Mouse (Mus musculus) CH12F3 (cell line): ENCODE data around the gene Gm4305.
"Not testable (repeated sequence)": the region's sequence is repeated elsewhere in the genome, so short reads cannot be mapped to it uniquely, and the experiment has no call there.

Experiments used
- in situ Hi-C: fragments of 300-500 bp; cut with MboI; formaldehyde crosslinking; loops from 2 replicates; pipeline ENCODE4 v1.14.3; 2020; ENCODE audit warnings: low sequenced_read_pairs

The Gm4305 gene

DNA sequence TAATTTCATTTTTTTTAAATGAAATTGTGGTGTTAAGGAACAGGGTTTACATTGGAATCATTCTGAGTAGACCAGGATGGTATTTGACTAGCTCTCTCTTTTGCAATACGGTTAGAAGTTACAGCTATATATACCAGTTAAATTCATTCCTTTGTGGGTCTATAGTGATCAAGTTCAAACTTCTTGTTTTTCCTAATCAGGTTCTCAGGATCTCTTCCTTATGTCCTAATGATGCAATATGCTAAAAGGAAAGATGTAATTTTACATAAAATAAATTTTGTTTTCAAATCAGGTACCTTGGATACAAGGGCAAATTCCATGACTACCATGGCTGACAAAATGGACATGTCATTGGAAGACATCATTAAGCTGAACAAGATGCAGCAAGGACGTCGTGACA is at the start of gene Gm4305:
Gene Gm4305 (plus strand): TSS at position 301 of the 400 bp plus-strand sequence.
- in situ Hi-C loops: not testable (repeated sequence)

DNA sequence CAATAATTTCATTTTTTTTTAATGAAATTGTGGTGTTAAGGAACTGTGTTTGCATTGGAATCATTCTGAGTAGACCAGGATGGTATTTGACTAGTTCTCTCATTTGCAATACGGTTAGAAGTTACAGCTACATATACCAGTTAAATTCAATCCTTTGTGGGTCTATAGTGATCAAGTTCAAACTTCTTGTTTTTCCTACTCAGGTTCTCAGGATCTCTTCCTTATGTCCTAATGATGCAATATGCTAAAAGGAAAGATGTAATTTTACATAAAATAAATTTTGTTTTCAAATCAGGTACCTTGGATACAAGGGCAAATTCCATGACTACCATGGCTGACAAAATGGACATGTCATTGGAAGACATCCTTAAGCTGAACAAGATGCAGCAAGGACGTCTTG is 15.5 kb upstream of the Gm4305 start, which contains the start of gene Gm4301:
Gene Gm4301 (plus strand): TSS at position 301 of the 400 bp plus-strand sequence.
- in situ Hi-C loops: not testable (repeated sequence)

DNA sequence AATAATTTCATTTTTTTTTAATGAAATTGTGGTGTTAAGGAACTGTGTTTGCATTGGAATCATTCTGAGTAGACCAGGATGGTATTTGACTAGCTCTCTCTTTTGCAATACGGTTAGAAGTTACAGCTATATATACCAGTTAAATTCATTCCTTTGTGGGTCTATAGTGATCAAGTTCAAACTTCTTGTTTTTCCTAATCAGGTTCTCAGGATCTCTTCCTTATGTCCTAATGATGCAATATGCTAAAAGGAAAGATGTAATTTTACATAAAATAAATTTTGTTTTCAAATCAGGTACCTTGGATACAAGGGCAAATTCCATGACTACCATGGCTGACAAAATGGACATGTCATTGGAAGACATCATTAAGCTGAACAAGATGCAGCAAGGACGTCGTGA is 10.4 kb upstream of the Gm4305 start, which contains the start of gene Gm4302:
Gene Gm4302 (plus strand): TSS at position 301 of the 400 bp plus-strand sequence.
- in situ Hi-C loops: not testable (repeated sequence)

DNA sequence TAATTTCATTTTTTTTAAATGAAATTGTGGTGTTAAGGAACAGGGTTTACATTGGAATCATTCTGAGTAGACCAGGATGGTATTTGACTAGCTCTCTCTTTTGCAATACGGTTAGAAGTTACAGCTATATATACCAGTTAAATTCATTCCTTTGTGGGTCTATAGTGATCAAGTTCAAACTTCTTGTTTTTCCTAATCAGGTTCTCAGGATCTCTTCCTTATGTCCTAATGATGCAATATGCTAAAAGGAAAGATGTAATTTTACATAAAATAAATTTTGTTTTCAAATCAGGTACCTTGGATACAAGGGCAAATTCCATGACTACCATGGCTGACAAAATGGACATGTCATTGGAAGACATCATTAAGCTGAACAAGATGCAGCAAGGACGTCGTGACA is 5.2 kb upstream of the Gm4305 start, which contains the start of gene Gm4303:
Gene Gm4303 (plus strand): TSS at position 301 of the 400 bp plus-strand sequence.
- in situ Hi-C loops: not testable (repeated sequence)

DNA sequence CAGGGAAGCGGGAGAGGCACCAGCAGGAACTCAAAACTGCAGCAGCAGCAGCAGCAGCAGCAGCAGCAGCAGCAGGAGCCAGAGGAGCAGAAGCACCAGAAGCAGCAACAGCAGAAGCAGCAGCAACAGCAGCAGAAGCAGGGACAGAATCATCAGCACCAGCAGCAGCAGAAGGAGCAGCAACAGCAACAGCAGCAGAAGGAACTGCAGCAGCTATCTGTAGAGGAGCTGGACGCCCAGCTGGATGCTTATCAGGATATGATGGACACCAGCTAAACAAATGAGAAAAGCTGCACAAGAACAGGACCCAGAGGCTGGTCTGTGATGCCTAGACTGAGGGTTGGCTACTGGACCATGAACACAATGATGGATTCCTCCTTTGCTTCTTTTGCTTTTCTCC is 5.9 kb downstream of the Gm4305 start:
- in situ Hi-C loops: not testable (repeated sequence)

DNA sequence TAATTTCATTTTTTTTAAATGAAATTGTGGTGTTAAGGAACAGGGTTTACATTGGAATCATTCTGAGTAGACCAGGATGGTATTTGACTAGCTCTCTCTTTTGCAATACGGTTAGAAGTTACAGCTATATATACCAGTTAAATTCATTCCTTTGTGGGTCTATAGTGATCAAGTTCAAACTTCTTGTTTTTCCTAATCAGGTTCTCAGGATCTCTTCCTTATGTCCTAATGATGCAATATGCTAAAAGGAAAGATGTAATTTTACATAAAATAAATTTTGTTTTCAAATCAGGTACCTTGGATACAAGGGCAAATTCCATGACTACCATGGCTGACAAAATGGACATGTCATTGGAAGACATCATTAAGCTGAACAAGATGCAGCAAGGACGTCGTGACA is 10.1 kb downstream of the Gm4305 start, which contains the start of gene Gm4307:
Gene Gm4307 (plus strand): TSS at position 301 of the 400 bp plus-strand sequence.
- in situ Hi-C loops: not testable (repeated sequence)

DNA sequence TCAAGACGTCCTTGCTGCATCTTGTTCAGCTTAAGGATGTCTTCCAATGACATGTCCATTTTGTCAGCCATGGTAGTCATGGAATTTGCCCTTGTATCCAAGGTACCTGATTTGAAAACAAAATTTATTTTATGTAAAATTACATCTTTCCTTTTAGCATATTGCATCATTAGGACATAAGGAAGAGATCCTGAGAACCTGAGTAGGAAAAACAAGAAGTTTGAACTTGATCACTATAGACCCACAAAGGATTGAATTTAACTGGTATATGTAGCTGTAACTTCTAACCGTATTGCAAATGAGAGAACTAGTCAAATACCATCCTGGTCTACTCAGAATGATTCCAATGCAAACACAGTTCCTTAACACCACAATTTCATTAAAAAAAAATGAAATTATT is 31.6 kb downstream of the Gm4305 start, which contains the start of gene Gm4312:
Gene Gm4312 (minus strand): TSS at position 101 of the 400 bp plus-strand sequence.
- in situ Hi-C loops: not testable (repeated sequence)
